Mouse (Mus musculus) telencephalon, adult 2 months (tissue): ENCODE data around the gene Tmem179.

ENCODE experiments used
- DNase-seq: peaks from one replicate; pipeline ENCODE4 v3.0.0-alpha.2; 2011; ENCODE audit warnings: low read depth, low spot score

The Tmem179 gene

GRCm38 (mm10) chr12:112463750-112464444, 52.6 kb downstream of the Tmem179 start:
- DNase-seq, result no peak

- DNase-seq, result no peak
Measured at GRCm38 (mm10) chr12:112463209-112463608, 53.3 kb downstream of the Tmem179 start.

- DNase-seq, result no peak
Measured at GRCm38 (mm10) chr12:112462423-112462822, 54.1 kb downstream of the Tmem179 start.

GRCm38 (mm10) chr12:112457839-112458238, 58.7 kb downstream of the Tmem179 start:
- peak; percentile 86 for DNase-seq

GRCm38 (mm10) chr12:112456144-112456713, 60.3 kb downstream of the Tmem179 start:
- no peak for DNase-seq

- DNase-seq, result no peak
Measured at GRCm38 (mm10) chr12:112451826-112452225, 64.7 kb downstream of the Tmem179 start.

- no peak for DNase-seq
Measured at GRCm38 (mm10) chr12:112451381-112451780, 65.2 kb downstream of the Tmem179 start.

GRCm38 (mm10) chr12:112450883-112451282, 65.7 kb downstream of the Tmem179 start:
- no peak for DNase-seq
